Comparison of ENCODE assay signal across 7 mouse cellular contexts in genomic region chr9:37139514-37139913, GRCm38 (mm10). TPM values are rescaled to one million over a fixed set of nuclear protein-coding genes. Genes with fewer than 3 reads are reported as not detected.
A peak's percentile ranks its signal among the peaks of the same experiment; 100 is the strongest.
DNase-seq lines count a peak whose midpoint lies in the region; ATAC-seq and TF ChIP-seq lines count a peak whose summit lies in the region.

No protein-coding gene starts in this region.

- peaks cover 18% of the 10 kb centered on the region for H3K79me2 ChIP-seq in myocyte (ENCODE audit: control insufficient read depth, insufficient read depth)

- H3K4me3 ChIP-seq in ES-Bruce4 (ENCODE audit: low read depth, low read length): peak overlapping the region; percentile 28; the same call in 1 of the 2 replicates
- H3K4me3 ChIP-seq in heart, embryonic 15.5 days: peak overlapping the region; percentile 11; the same call in 1 of the 2 replicates
- H3K4me3 ChIP-seq in limb, embryonic 10.5 days: peak overlapping the region; percentile 36
- H3K4me3 ChIP-seq in myocyte: no peak overlapping the region

- TF ChIP-seq POLR2A in ES-Bruce4 (IDR thresholded peaks at IDR 0.05; ENCODE audit: insufficient read depth, low read length) (no peak), myocyte (IDR thresholded peaks at IDR 0.05; ENCODE audit: insufficient read length, low read depth) (peak; percentile 50)

- no peak overlapping the region for H3K27ac ChIP-seq in ES-Bruce4 (ENCODE audit: insufficient read depth, low read length)
- H3K27ac ChIP-seq in heart, embryonic 15.5 days: no peak overlapping the region
- H3K27ac ChIP-seq in limb, embryonic 10.5 days: peak overlapping the region; percentile 65; the same call in 1 of the 2 replicates

- peak; percentile 78; the same call in 1 of the 2 replicates for TF ChIP-seq EP300 in ES-Bruce4 (IDR thresholded peaks at IDR 0.05; ENCODE audit: insufficient read depth, low read depth, low read length)

- H3K36me3 ChIP-seq in ES-Bruce4 (ENCODE audit: control insufficient read depth, insufficient read depth, low read length, poor library complexity, severe bottlenecking): no peaks in the 10 kb centered on the region
- H3K36me3 ChIP-seq in heart, embryonic 15.5 days: no peaks in the 10 kb centered on the region
- H3K36me3 ChIP-seq in limb, embryonic 10.5 days: no peaks in the 10 kb centered on the region
- no peaks in the 10 kb centered on the region for H3K36me3 ChIP-seq in myocyte (ENCODE audit: control insufficient read depth, insufficient read depth)

- peaks cover under 1% of the 10 kb centered on the region; the same call in 1 of the 2 replicates for H3K27me3 ChIP-seq in ES-Bruce4 (ENCODE audit: control insufficient read depth, insufficient read depth, low read length, poor library complexity, severe bottlenecking)
- H3K27me3 ChIP-seq in heart, embryonic 15.5 days: no peaks in the 10 kb centered on the region; the same call in none of the 2 replicates
- H3K27me3 ChIP-seq in limb, embryonic 10.5 days (ENCODE audit: low read depth, poor library complexity, severe bottlenecking): peaks cover 87% of the 10 kb centered on the region
- no peaks in the 10 kb centered on the region for H3K27me3 ChIP-seq in myocyte (ENCODE audit: control insufficient read depth, insufficient read depth, insufficient read length)

- peak; percentile 76 for DNase-seq in limb, embryonic 10.5 days (ENCODE audit: low spot score)

- H3K4me2 ChIP-seq in heart, embryonic 15.5 days: peak overlapping the region; percentile 56
- peak overlapping the region; percentile 63 for H3K4me2 ChIP-seq in myocyte (ENCODE audit: low read depth)

- H3K9ac ChIP-seq in ES-Bruce4 (ENCODE audit: low read depth, poor library complexity, severe bottlenecking): 0 out of 2 replicates have a peak overlapping the region, but pooled peaks have one; percentile 31
- H3K9ac ChIP-seq in heart, embryonic 15.5 days: 0 out of 2 replicates have a peak overlapping the region, but pooled peaks have one; percentile 3

- H3ac ChIP-seq in myocyte (ENCODE audit: control insufficient read depth, insufficient read length): no peak overlapping the region

- 4% methylated on average over 8 of the region's 8 CpGs for WGBS in heart, embryonic 15.5 days
- under 1% methylated on average over 8 of the region's 8 CpGs for WGBS in limb, embryonic 10.5 days

- H3K4me1 ChIP-seq in ES-Bruce4 (ENCODE audit: control insufficient read depth, insufficient read depth, low read length): peaks cover 9% of the 10 kb centered on the region
- peaks cover 32% of the 10 kb centered on the region for H3K4me1 ChIP-seq in heart, embryonic 15.5 days (replicated peaks)
- peaks cover 78% of the 10 kb centered on the region for H3K4me1 ChIP-seq in limb, embryonic 10.5 days

- 0 out of 2 replicates have a peak, but pooled peaks have one; percentile 5 for ATAC-seq in common myeloid progenitor, adult 5-6 weeks (replicated peaks; ENCODE audit: low read depth, poor library complexity, severe bottlenecking)
- ATAC-seq in heart, embryonic 15.5 days (replicated peaks; ENCODE audit: insufficient number of reproducible peaks, insufficient read depth, low FRiP score, low read depth): peak; percentile 56; the same call in 1 of the 2 replicates
- ATAC-seq in activated CD4-positive, CD25-positive, alpha-beta regulatory T cell, adult 4 months: no peak
- ATAC-seq in frontal cortex, adult (ENCODE audit: low TSS enrichment): no peak

- TF ChIP-seq CTCF in ES-Bruce4 (IDR thresholded peaks at IDR 0.05; ENCODE audit: low read depth, low read length): no peak

- no peaks in the 10 kb centered on the region for H3K9me3 ChIP-seq in ES-Bruce4 (replicated peaks; ENCODE audit: control insufficient read depth, insufficient read depth, low read length, poor library complexity, severe bottlenecking)
- H3K9me3 ChIP-seq in heart, embryonic 15.5 days (replicated peaks): no peaks in the 10 kb centered on the region
- no peaks in the 10 kb centered on the region for H3K9me3 ChIP-seq in limb, embryonic 10.5 days (replicated peaks)

TF ChIP-seq in myocyte, 11 proteins besides CTCF, POLR2A, EP300 and RAD21:
- TF ChIP-seq SRF (IDR thresholded peaks at IDR 0.05; ENCODE audit: control insufficient read depth, insufficient read length, low read depth) (no peak), MAX (IDR thresholded peaks at IDR 0.05; ENCODE audit: low read depth) (no peak), TCF3 (IDR thresholded peaks at IDR 0.05; ENCODE audit: insufficient read length, low read depth) (no peak), MYOD1 (IDR thresholded peaks at IDR 0.05; ENCODE audit: control insufficient read depth in 1 of 3, insufficient read length in 2 of 3, low read depth in 2 of 3) (no peak), USF1 (IDR thresholded peaks at IDR 0.05; ENCODE audit: low read depth) (no peak)

RNA-seq across cellular contexts. Expression of gene Pknox2, which starts 7.7 kb away (rescaled TPM):
- polyA plus RNA-seq in ES-Bruce4 (2011; ENCODE audit: insufficient read depth, insufficient read length, low read depth, missing spikeins) (12.3 and 14.3 TPM in 2 replicates), myocyte (2012; fragmentation: generic; extraction: Trizol) (20.4 TPM)
- total RNA-seq in common myeloid progenitor, adult 5-6 weeks (2017): not detected in 2 replicates
- polyA plus RNA-seq in heart, embryonic 15.5 days (2015; fragmentation: Nextera tagmentation; extraction: Ambion mirVana): 4.6 and 6.6 TPM in 2 replicates
- polyA plus RNA-seq in limb, embryonic 10.5 days (2016; fragmentation: Nextera tagmentation; extraction: Ambion mirVana): 6.2 and 11.7 TPM in 2 replicates
- polyA plus RNA-seq in activated CD4-positive, CD25-positive, alpha-beta regulatory T cell, adult 4 months (2017; shearing (Covaris generic)): not detected

Comparison
In these comparisons a context has a peak if more than half of its experiments do, and no peak if none do; other contexts are left out.
1. ATAC-seq: peak in common myeloid progenitor, adult 5-6 weeks (single experiment) and heart, embryonic 15.5 days (single experiment); none in activated CD4-positive, CD25-positive, alpha-beta regulatory T cell, adult 4 months (single experiment) and frontal cortex, adult (single experiment).